Mouse (Mus musculus) embryonic fibroblast, embryonic 13.5 days (primary cell): ENCODE results near the gene Gse1.

Source experiments
- CTCF ChIP-seq: IDR thresholded peaks from 2 replicates; pipeline ENCODE4 v1.5.1; 2011; ENCODE audit warnings: mild to moderate bottlenecking, control low read depth, low read length, moderate library complexity, borderline replicate concordance; ENCODE audit not compliant: insufficient read depth
- POLR2A ChIP-seq: IDR thresholded peaks from 2 replicates; pipeline ENCODE4 v1.6.1; 2011; ENCODE audit warnings: low read depth, mild to moderate bottlenecking, control low read depth, low read length, moderate library complexity

- TF ChIP-seq CTCF (no peak), POLR2A (no peak)
These were observed 183.6 kb downstream of the Gse1 start for GRCm38 (mm10) chr8:120411862-120412261.
